27 mouse cellular contexts compared by ENCODE assay signal in genomic region chrX:94129712-94130111, GRCm38 (mm10). TPM values are rescaled to one million over a fixed set of nuclear protein-coding genes. Genes with fewer than 3 reads are reported as not detected.
DNase-seq lines count a peak whose midpoint lies in the region; ATAC-seq and TF ChIP-seq lines count a peak whose summit lies in the region.
"Had no signal": no experiment of that assay in that cellular context is flagged by ENCODE, and none has a peak within 500 bp of the region (broad histone marks: within the 10 kb centered on the region; RNA-seq: fewer than 3 reads in every experiment).

No protein-coding gene starts in this region.

- H3K4me2 ChIP-seq in kidney, postnatal 0 days (ENCODE audit: low read length): no peak overlapping the region
- H3K4me2 ChIP-seq in lung, postnatal 0 days (replicated peaks; ENCODE audit: low read depth, low read length): no peak overlapping the region
- H3K4me2 ChIP-seq: forebrain, embryonic 15.5 days; heart, embryonic 13.5 days; hindbrain, embryonic 15.5 days; limb, embryonic 15.5 days; midbrain, embryonic 15.5 days; neural tube, embryonic 12.5 days had no signal

- ATAC-seq in kidney, postnatal 0 days (replicated peaks; ENCODE audit: low FRiP score, low read depth): no peak
- ATAC-seq in lung, postnatal 0 days: no peak
- ATAC-seq: activated CD4-positive, CD25-positive, alpha-beta regulatory T cell, adult 4 months; forebrain, embryonic 15.5 days; midbrain, embryonic 15.5 days; Patski had no signal

- no peak overlapping the region for H3K27ac ChIP-seq in kidney, postnatal 0 days
- H3K27ac ChIP-seq in lung, postnatal 0 days (ENCODE audit: low read length): no peak overlapping the region
- H3K27ac ChIP-seq in bone marrow macrophage, adult 2 months (ENCODE audit: insufficient read depth, low read depth, low read length): peak overlapping the region; percentile 58
- H3K27ac ChIP-seq: embryonic facial prominence, embryonic 10.5 days; forebrain, embryonic 15.5 days; heart, embryonic 13.5 days; hindbrain, embryonic 15.5 days; limb, embryonic 15.5 days; midbrain, embryonic 15.5 days; neural tube, embryonic 12.5 days had no signal

- no peaks in the 10 kb centered on the region for H3K27me3 ChIP-seq in kidney, postnatal 0 days (ENCODE audit: insufficient read depth, low read length)
- no peaks in the 10 kb centered on the region for H3K27me3 ChIP-seq in lung, postnatal 0 days (replicated peaks; ENCODE audit: insufficient read depth, low read length)
- H3K27me3 ChIP-seq: Patski had no signal

- H3K9me3 ChIP-seq in kidney, postnatal 0 days (replicated peaks; ENCODE audit: low read length): no peaks in the 10 kb centered on the region
- no peaks in the 10 kb centered on the region for H3K9me3 ChIP-seq in lung, postnatal 0 days (ENCODE audit: low read length)
- H3K9me3 ChIP-seq: embryonic facial prominence, embryonic 10.5 days; forebrain, embryonic 15.5 days; heart, embryonic 13.5 days; hindbrain, embryonic 15.5 days; limb, embryonic 15.5 days; midbrain, embryonic 15.5 days; neural tube, embryonic 12.5 days had no signal

- H3K4me1 ChIP-seq in kidney, postnatal 0 days (replicated peaks; ENCODE audit: insufficient read depth, low read length): no peaks in the 10 kb centered on the region
- no peaks in the 10 kb centered on the region for H3K4me1 ChIP-seq in lung, postnatal 0 days (ENCODE audit: insufficient read depth, low read depth, low read length)
- H3K4me1 ChIP-seq in bone marrow macrophage, adult 2 months (ENCODE audit: control insufficient read depth, insufficient read depth, low read length): peaks cover 35% of the 10 kb centered on the region
- H3K4me1 ChIP-seq: embryonic facial prominence, embryonic 10.5 days; forebrain, embryonic 15.5 days; hindbrain, embryonic 15.5 days; limb, embryonic 15.5 days; midbrain, embryonic 15.5 days; neural tube, embryonic 12.5 days had no signal

- 0 out of 2 replicates have a peak, but pooled peaks have one; percentile 16 for TF ChIP-seq CTCF in kidney, postnatal 0 days (IDR thresholded peaks at IDR 0.05; ENCODE audit: low read depth)
- peak; percentile 15; the same call in 1 of the 2 replicates for TF ChIP-seq CTCF in lung, postnatal 0 days (IDR thresholded peaks at IDR 0.05)
- no peak for TF ChIP-seq CTCF in bone marrow macrophage, adult 2 months (IDR thresholded peaks at IDR 0.05; ENCODE audit: low read depth, low read length)

- H3K36me3 ChIP-seq in kidney, postnatal 0 days (ENCODE audit: insufficient read depth, low read length): no peaks in the 10 kb centered on the region
- no peaks in the 10 kb centered on the region for H3K36me3 ChIP-seq in lung, postnatal 0 days (ENCODE audit: insufficient read depth, low read length)
- H3K36me3 ChIP-seq: embryonic facial prominence, embryonic 10.5 days; forebrain, embryonic 15.5 days; heart, embryonic 13.5 days; hindbrain, embryonic 15.5 days; limb, embryonic 15.5 days; midbrain, embryonic 15.5 days; neural tube, embryonic 12.5 days had no signal

- no peak overlapping the region for H3K9ac ChIP-seq in kidney, postnatal 0 days (ENCODE audit: low read depth, low read length)
- no peak overlapping the region for H3K9ac ChIP-seq in lung, postnatal 0 days (replicated peaks; ENCODE audit: low read depth)
- H3K9ac ChIP-seq: forebrain, embryonic 15.5 days; heart, embryonic 13.5 days; hindbrain, embryonic 15.5 days; limb, embryonic 15.5 days; midbrain, embryonic 15.5 days; neural tube, embryonic 12.5 days had no signal

- no peak overlapping the region for H3K4me3 ChIP-seq in kidney, postnatal 0 days (replicated peaks; ENCODE audit: low read depth, low read length)
- H3K4me3 ChIP-seq in lung, postnatal 0 days (ENCODE audit: low read depth, low read length): no peak overlapping the region
- no peak overlapping the region for H3K4me3 ChIP-seq in bone marrow macrophage, adult 2 months (ENCODE audit: insufficient read depth, low read length)
- H3K4me3 ChIP-seq: embryonic facial prominence, embryonic 10.5 days; forebrain, embryonic 15.5 days; heart, embryonic 13.5 days; hindbrain, embryonic 15.5 days; limb, embryonic 15.5 days; midbrain, embryonic 15.5 days; neural tube, embryonic 12.5 days had no signal

- no peak for TF ChIP-seq EP300 in lung, postnatal 0 days (IDR thresholded peaks at IDR 0.05)

- no peak for TF ChIP-seq POLR2A in bone marrow macrophage, adult 2 months (IDR thresholded peaks at IDR 0.05; ENCODE audit: borderline replicate concordance, low read depth, low read length)

- WGBS in kidney, postnatal 0 days: 78% methylated on average over 4 of the region's 4 CpGs
- 71% methylated on average over 4 of the region's 4 CpGs for WGBS in lung, postnatal 0 days

- no peak for DNase-seq in kidney, postnatal 0 days (ENCODE audit: low spot score)
- no peak for DNase-seq in kidney, adult 11 months
- DNase-seq in lung, postnatal 0 days (ENCODE audit: low spot score): no peak
- no peak for DNase-seq in lung, postnatal 14 days
- DNase-seq in adrenal gland, adult 18-20 months (ENCODE audit: low spot score in 2 of 2): no peak
- no peak for DNase-seq in testis, postnatal 10 days (ENCODE audit: low spot score)
- DNase-seq: adrenal gland, postnatal 14 days; cerebellum, adult 9-11 months; gastrocnemius, postnatal 14 days; heart, adult 18-20 months; heart, postnatal 4 days; kidney, postnatal 36 days; left cerebral cortex, postnatal 4 days; lung, adult 18-20 months; lung, postnatal 4 days; right cerebral cortex, postnatal 14 days; thymus, postnatal 25 days had no signal

RNA-seq across cellular contexts. Expression of gene Zfx, which starts 6.2 kb away (rescaled TPM):
- polyA plus RNA-seq in kidney, postnatal 0 days (2015; fragmentation: Nextera tagmentation; extraction: Ambion mirVana): 24.2 and 25.6 TPM in 2 replicates
- 22.7 and 28.0 TPM in 2 replicates for polyA plus RNA-seq in lung, postnatal 0 days (2015; fragmentation: Nextera tagmentation; extraction: Ambion mirVana)
- 22.7 and 23.3 TPM in 2 replicates for polyA plus RNA-seq in bone marrow macrophage, adult 2 months (2012; ENCODE audit: insufficient read depth, insufficient read length, missing spikeins)
- total RNA-seq in adrenal gland, adult 18-20 months (2021): 10 to 100 TPM; 28.0 to 29.3 TPM
